Mouse (Mus musculus) mouse embryonic stem cell (cell line): Measurements from ENCODE around the gene Gabpb1.

Experiments used
- in situ Hi-C, 2 experiments: fragments of 300-500 bp; cut with MboI; formaldehyde crosslinking; loops; 1 replicate in 1 of 2; 3 replicates in 1 of 2; pipeline ENCODE4 v1.14.3; 2019 to 2020; ENCODE audit warnings: low sequenced_read_pairs in 2 of 2, low pct_unique_long_range_greater_than_20kb in 1 of 2, mixed read lengths in 1 of 2; ENCODE audit not compliant: unreplicated experiment in 1 of 2

Gene Gabpb1

GRCm38 (mm10) chr2:126676122-126676515 is at the start of gene Gabpb1:
Gene Gabpb1 (minus strand): TSS chr2:126676337.
- in situ Hi-C loops, result no loop called here

DNA sequence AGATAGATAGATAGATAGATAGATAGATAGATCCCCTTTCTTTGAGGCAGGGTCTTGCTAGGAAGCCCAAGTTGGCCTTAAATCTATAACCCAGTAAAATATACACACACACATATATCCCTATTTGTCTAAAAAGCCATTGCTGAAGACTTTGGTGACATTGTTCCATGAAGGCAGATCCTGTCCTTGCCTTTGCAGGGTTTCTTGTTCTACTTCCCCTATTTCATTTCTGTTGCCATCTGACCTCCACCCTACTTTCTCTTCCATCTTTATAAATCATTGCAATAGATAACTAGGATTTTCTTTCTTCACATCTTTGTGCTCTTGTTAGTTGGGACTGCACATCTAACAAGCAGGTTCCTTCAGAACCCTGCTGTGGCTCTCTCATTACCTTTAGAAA is 36.8 kb upstream of the Gabpb1 start:
- in situ Hi-C loops, result no loop called here

GRCm38 (mm10) chr2:126712526-126712925 is 36.4 kb upstream of the Gabpb1 start:
- in situ Hi-C loops, result no loop called here

GRCm38 (mm10) chr2:126708361-126708760 is 32.2 kb upstream of the Gabpb1 start:
- in situ Hi-C loops, result no loop called here

DNA sequence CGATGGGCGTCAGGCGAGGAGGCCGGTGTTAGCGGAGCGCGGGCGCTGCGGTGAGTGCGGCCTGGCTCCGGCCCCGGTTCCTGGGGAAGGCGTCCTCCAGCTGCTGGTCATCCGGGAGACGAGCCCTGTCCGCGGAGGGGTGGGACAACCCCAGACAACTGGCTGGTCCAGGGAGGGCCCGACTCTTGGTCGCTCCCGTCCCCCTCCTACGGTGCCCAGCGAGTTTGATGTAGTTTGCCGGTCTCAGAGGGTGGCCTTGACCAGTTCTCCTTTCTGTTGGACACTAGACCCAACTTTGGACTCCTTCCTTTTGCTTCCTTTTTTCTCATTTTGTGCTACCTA is 31.3 kb upstream of the Gabpb1 start:
- in situ Hi-C loops, result no loop called here

GRCm38 (mm10) chr2:126706759-126707437 is 30.8 kb upstream of the Gabpb1 start, which contains the start of gene Usp8:
Gene Usp8 (plus strand): TSS chr2:126707328.
- in situ Hi-C loops, result no loop called here

DNA sequence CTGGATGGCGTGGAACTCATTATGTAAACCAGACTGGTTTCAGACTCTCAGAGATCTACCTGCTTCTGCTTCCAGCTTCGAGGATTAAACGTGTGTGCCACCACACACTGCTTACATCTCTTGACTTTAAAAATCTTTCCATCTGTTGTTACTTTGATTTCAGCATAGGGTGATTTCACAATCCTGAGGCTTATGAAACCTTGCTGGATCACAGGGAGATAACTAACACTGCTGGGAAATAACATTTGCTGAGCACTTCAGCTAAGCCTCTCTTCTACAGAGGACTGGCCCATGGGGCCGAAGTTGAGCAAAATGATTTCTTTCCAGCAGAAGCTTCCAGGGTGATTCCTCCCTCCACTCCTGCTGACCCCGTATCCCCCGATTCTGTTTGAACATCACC is 19.1 kb upstream of the Gabpb1 start:
- in situ Hi-C loops, result no loop called here

DNA sequence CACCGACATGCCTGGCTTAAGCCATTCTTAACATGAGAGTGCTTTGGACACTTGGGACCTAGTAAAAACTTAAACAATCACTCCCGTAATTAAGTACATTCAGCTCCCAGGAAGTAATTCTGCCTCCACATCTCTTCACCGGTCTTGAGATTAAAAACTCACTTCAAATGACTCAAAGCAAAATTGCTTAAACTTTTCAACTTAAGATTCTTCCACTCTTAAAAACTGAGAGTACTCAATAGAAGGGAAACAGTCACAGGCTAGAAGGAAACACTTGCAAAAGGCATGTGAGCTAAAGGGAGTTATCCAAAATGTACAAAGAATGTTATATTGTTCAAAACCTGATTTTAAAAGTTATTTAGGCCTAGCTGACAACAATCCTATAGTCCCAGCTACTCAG is 15.2 kb upstream of the Gabpb1 start:
- in situ Hi-C loops, result no loop called here

DNA sequence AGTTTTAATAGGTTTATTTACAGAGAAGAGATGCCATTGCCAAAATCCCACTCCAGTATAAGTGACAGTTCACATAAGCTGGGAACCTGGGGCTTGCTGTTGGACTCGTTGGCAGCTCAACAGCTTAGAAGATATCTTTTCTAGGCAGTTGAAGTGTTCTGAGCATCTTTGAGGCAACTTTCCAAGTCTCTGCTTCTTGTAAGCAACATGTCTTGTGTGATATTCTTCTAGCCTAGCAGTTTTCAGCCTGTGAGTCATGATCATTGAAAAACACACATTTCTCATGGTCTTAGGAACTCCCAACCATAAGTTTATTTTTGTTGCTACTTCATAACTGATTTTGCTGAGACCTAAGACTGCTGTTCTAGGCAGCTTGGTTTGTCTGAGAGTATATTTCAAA is 6.8 kb upstream of the Gabpb1 start:
- in situ Hi-C loops, result no loop called here

DNA sequence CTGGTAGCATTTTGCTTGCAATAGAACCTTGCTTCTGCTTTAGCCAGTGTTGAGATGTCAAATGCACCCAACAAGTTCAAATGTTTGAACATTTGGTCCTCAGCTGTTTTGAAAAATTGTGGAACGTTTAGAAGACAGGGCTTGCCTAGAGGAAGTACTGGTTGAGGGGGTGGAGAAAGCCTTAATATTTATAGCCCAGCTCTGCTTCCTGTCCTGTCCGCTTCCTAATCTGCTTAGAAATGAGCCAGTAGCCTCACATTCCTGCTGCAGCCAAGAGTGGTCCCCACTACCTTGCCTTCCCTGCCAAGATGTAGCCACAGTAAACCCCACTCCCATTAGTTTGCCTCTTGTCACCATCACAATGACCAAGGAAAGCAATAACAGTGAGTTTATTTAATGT is 6.2 kb upstream of the Gabpb1 start:
- in situ Hi-C loops, result no loop called here

GRCm38 (mm10) chr2:126677366-126677765 is 1.2 kb upstream of the Gabpb1 start:
- in situ Hi-C loops, result no loop called here

- in situ Hi-C loops, result no loop called here
Measured at GRCm38 (mm10) chr2:126675169-126676121, 692 bp downstream of the Gabpb1 start.

DNA sequence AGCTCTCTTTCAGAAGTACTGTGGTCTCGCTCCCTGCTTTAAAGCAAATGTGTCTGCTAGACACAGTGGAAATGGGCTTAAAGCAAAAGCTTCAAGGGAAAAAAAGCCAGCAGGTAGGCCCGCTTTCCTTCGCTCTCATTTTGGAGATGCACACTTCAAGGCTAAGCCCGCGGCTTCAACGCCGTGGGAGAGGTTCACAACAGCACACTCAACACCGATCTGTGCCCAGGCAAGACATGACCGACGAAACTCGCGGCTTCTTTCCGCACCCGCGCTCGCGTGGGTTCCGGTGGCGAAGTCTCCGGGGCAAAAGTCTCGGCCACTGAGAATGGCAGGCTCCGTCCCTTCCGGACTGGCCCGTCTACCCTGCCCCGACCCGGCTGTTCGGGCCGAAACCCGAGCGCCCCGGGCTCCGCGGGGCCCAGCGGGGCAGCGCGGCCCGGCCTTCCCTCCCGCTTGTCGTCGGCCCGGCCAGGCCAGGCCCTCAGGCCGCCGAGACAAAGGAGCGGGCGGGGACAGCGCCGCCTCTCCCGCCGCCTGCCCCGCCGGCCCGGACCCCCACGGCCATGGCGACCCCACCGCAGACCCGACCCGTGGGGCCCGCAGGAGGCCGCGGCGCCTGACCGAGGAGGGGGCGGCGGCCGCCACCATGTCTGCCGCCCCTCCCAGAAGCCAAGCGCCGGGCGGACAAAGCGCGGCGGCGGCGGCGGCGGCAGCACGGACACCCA is 1.5 kb downstream of the Gabpb1 start:
- in situ Hi-C loops, result no loop called here

- in situ Hi-C loops, result no loop called here
Measured at GRCm38 (mm10) chr2:126673317-126674242, 2.6 kb downstream of the Gabpb1 start.

GRCm38 (mm10) chr2:126668621-126669252 is 7.4 kb downstream of the Gabpb1 start:
- in situ Hi-C loops, result no loop called here

- in situ Hi-C loops, result no loop called here
Measured at GRCm38 (mm10) chr2:126665984-126666383, 10.2 kb downstream of the Gabpb1 start.

GRCm38 (mm10) chr2:126663481-126663880 is 12.7 kb downstream of the Gabpb1 start:
- in situ Hi-C loops, result no loop called here

DNA sequence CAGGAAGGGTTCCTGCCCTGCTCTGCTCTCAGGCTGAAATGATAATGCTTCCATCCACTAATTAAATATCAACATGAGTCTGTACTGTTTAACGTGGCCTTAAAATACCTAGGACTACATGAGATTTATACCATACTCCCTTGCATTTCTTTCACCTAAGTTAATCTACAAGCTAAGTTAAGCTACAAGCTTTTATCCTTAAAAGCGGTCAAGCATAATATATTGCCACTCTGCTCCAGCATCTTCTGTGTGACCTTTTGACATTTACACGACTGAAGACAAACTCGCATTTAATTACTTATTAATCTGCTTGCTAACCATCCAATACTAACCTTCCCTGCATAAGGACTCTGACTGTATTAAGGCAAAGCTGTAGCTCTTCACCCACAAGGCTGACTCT is 23.2 kb downstream of the Gabpb1 start:
- in situ Hi-C loops, result no loop called here
